Comparison of ENCODE assay signal across 31 mouse cellular contexts in the genomic region with DNA sequence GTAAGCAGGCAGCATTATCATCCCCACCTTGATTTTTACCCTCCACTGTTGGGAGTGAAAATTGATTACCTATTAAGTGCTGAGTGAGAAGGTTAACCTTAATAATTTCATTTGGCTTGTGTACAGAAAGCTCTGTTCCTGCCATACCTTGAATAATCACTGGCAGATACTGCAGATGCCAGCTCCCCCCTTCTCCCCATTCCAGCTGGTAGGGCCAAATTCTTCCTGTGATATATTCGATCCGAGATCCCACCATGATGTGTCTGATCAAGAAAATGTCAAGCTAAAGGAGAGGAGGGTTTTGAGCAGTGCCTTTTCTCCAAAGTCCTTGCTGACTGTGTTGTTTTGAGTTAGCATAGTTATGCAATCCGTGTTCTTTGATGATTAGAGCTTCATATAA.
A peak's percentile ranks its signal among the peaks of the same experiment; 100 is the strongest.
DNase-seq lines count a peak whose midpoint lies in the region; ATAC-seq lines count a peak whose summit lies in the region.
"Had no signal": no experiment of that assay in that cellular context is flagged by ENCODE, and none has a peak within 500 bp of the region (broad histone marks: within the 10 kb centered on the region; RNA-seq: fewer than 3 reads in every experiment).

No protein-coding gene starts in this region.

- intact Hi-C loops in left cerebral cortex, postnatal 4 days (cut with DNase I) = no loop called here

- no peak overlapping the region for H3K27ac ChIP-seq in forebrain, embryonic 14.5 days (ENCODE audit: low read depth, low read length)
- H3K27ac ChIP-seq: embryonic facial prominence, embryonic 13.5 days; heart, adult 2 months; heart, embryonic 13.5 days; kidney, embryonic 15.5 days; limb, embryonic 12.5 days; liver, embryonic 15.5 days; midbrain, embryonic 10.5 days; neural tube, embryonic 12.5 days had no signal

- H3K27me3 ChIP-seq in forebrain, embryonic 14.5 days (replicated peaks; ENCODE audit: control insufficient read depth, insufficient read depth, low read length) = no peaks in the 10 kb centered on the region
- H3K27me3 ChIP-seq: CH12.LX; embryonic facial prominence, embryonic 13.5 days; heart, embryonic 13.5 days; kidney, embryonic 15.5 days; limb, embryonic 12.5 days; liver, embryonic 15.5 days; neural tube, embryonic 12.5 days had no signal

- no peak overlapping the region for H3K9ac ChIP-seq in forebrain, embryonic 14.5 days (ENCODE audit: low read length)
- H3K9ac ChIP-seq: embryonic facial prominence, embryonic 13.5 days; heart, embryonic 13.5 days; kidney, embryonic 15.5 days; limb, embryonic 12.5 days; liver, embryonic 15.5 days; lung, embryonic 14.5 days; neural tube, embryonic 12.5 days had no signal

- H3K4me2 ChIP-seq in forebrain, embryonic 14.5 days (ENCODE audit: low read length) = no peak overlapping the region
- H3K4me2 ChIP-seq: embryonic facial prominence, embryonic 13.5 days; heart, embryonic 13.5 days; kidney, embryonic 15.5 days; limb, embryonic 12.5 days; liver, embryonic 15.5 days; lung, embryonic 14.5 days; neural tube, embryonic 12.5 days had no signal

- H3K4me1 ChIP-seq in forebrain, embryonic 14.5 days (ENCODE audit: control insufficient read depth, insufficient read depth, low read length) = peaks cover 9% of the 10 kb centered on the region; the same call in 1 of the 2 replicates
- H3K4me1 ChIP-seq: embryonic facial prominence, embryonic 13.5 days; heart, embryonic 13.5 days; kidney, embryonic 15.5 days; limb, embryonic 12.5 days; liver, embryonic 15.5 days; neural tube, embryonic 12.5 days had no signal

- H3K4me3 ChIP-seq in forebrain, embryonic 14.5 days (ENCODE audit: low read depth, low read length) = no peak overlapping the region
- H3K4me3 ChIP-seq: embryonic facial prominence, embryonic 13.5 days; heart, adult 2 months; heart, embryonic 13.5 days; kidney, embryonic 15.5 days; limb, embryonic 12.5 days; liver, embryonic 15.5 days; midbrain, embryonic 10.5 days; myocyte; neural tube, embryonic 12.5 days had no signal

- no peaks in the 10 kb centered on the region for H3K36me3 ChIP-seq in forebrain, embryonic 14.5 days (ENCODE audit: control insufficient read depth, insufficient read depth, low read length)
- H3K36me3 ChIP-seq: embryonic facial prominence, embryonic 13.5 days; heart, embryonic 13.5 days; kidney, embryonic 15.5 days; limb, embryonic 12.5 days; liver, embryonic 15.5 days; midbrain, embryonic 10.5 days; neural tube, embryonic 12.5 days had no signal

- 41% methylated on average over 3 of the region's 3 CpGs for WGBS in forebrain, embryonic 14.5 days

- 0 out of 2 replicates have a peak, but pooled peaks cover 2% of the 10 kb centered on the region for H3K9me3 ChIP-seq in forebrain, embryonic 14.5 days (replicated peaks; ENCODE audit: control insufficient read depth, low read length)
- H3K9me3 ChIP-seq: embryonic facial prominence, embryonic 13.5 days; heart, embryonic 13.5 days; kidney, embryonic 15.5 days; limb, embryonic 12.5 days; liver, embryonic 15.5 days; midbrain, embryonic 10.5 days; neural tube, embryonic 12.5 days had no signal

- ATAC-seq in cerebellum, adult (ENCODE audit: insufficient number of reproducible peaks, low FRiP score, low TSS enrichment) = 0 out of 2 replicates have a peak, but pooled peaks have one; percentile 15
- ATAC-seq in forebrain, embryonic 14.5 days = peak; percentile 64
- ATAC-seq in granulocyte monocyte progenitor cell, adult 5-6 weeks (replicated peaks; ENCODE audit: poor library complexity, severe bottlenecking) = no peak
- ATAC-seq: activated CD4-positive, CD25-positive, alpha-beta regulatory T cell, adult 4 months; inflammation-experienced regulatory T-cells, adult 6 months had no signal

- DNase-seq in cerebellum, postnatal 36 days = no peak
- peak; percentile 36 for DNase-seq in left cerebral cortex, postnatal 4 days
- no peak for DNase-seq in left cerebral cortex, adult 18-20 months (ENCODE audit: low spot score in 2 of 2)
- no peak for DNase-seq in forebrain, embryonic 14.5 days (ENCODE audit: low spot score)
- DNase-seq in layer of hippocampus, postnatal 14 days (ENCODE audit: low spot score in 2 of 2) = no peak
- DNase-seq: adrenal gland, adult 2 months; adrenal gland, postnatal 36 days; cerebellum, adult 11 months; gastrocnemius, postnatal 14 days; heart, adult 2 months; heart, postnatal 10 days; kidney, adult 11 months; kidney, postnatal 25 days; lung, embryonic 14.5 days; lung, postnatal 14 days; right cerebral cortex, adult 18-20 months; spleen, adult 18-20 months; thymus, postnatal 14 days had no signal
